Mouse (Mus musculus): ENCODE results near the gene Iqgap1. TPM values are rescaled to one million over a fixed set of nuclear protein-coding genes. Genes with fewer than 3 reads are reported as not detected.

Gene Iqgap1
- polyA plus RNA-seq, 1 experiment from 2014 or later = 40.1 TPM

DNA sequence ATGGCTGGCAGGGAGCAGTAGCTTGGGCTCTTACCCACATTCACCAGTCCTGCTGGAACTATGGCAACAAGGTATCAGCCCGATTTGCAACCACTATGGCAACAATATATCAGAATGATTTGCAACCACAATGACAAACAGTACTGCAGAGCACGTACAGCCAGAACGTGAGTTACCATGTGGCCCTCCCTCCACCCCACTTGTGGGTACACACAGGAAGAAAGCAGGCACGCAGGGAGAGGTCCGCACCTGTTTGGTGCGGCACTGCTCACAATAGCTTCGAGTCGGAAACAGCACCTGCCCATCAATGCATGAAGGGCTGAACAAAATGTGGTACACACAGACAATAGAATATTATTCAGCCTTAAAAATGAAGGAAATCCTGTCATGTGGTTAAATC lies 107.3 kb downstream of the Iqgap1 start:
- H3K4me3 ChIP-seq = no peak overlapping the region
- 0 out of 2 replicates have a peak, but pooled peaks cover 2% of the 10 kb centered on the region for H3K4me1 ChIP-seq
- no peaks in the 10 kb centered on the region for H3K9me3 ChIP-seq (replicated peaks)
- H3K27ac ChIP-seq = no peak overlapping the region
- no peak overlapping the region for H3K9ac ChIP-seq
- H3K36me3 ChIP-seq = peaks cover 53% of the 10 kb centered on the region
- no peak overlapping the region for H3K4me2 ChIP-seq (replicated peaks)
- 88% methylated on average over 8 of the region's 8 CpGs for WGBS
- no peaks in the 10 kb centered on the region for H3K27me3 ChIP-seq
- no peak for ATAC-seq (ENCODE audit: low FRiP score)

DNA sequence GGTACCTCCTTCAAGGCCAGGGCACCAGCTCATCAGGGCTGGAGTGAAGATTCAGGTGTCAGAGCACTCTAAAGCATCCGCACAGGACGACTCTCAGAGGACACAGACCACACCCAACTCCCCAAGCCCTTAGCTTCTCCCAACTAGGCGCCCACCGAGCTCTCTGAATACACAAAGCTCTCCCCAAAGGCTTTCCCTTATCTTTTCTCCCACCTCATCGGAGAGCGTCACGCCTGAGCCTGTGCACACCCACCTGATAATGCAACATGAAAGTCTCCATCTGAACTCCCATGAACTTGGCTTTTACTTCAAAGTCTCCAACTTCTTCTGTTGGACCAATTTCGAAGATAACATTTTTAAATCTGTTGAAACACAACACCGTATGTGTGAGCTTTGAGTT lies 109.0 kb downstream of the Iqgap1 start:
- 87% methylated on average over 9 of the region's 9 CpGs for WGBS
- peaks cover 42% of the 10 kb centered on the region for H3K36me3 ChIP-seq
- H3K4me1 ChIP-seq = 0 out of 2 replicates have a peak, but pooled peaks cover 2% of the 10 kb centered on the region

DNA sequence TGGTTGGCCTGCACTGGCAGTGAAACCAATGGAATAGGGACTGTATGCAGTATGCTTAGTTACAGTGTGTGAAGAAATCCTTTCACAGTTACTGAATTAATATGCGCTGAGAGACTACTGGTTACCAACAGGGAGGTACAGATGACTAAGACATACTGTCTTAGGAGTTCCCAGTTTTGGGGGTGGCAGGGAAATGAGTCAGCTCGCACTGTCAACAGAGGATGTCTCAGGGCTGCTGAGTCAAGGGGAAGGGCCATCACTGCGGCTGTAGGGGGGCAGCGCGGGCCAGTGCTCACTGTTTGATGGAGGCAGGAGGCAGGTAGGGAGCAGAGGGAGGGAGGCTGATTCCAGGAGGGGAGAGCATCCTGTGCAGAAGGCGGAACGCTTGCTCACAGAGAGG lies 110.5 kb downstream of the Iqgap1 start:
- ATAC-seq (ENCODE audit: low FRiP score) = no peak
- peaks cover 38% of the 10 kb centered on the region for H3K36me3 ChIP-seq

More for the DNA sequence above, 109.0 kb downstream of the Iqgap1 start:
- no peak overlapping the region for H3K4me2 ChIP-seq (replicated peaks)
- ATAC-seq (ENCODE audit: low FRiP score) = no peak
- H3K27me3 ChIP-seq = no peaks in the 10 kb centered on the region
- H3K9ac ChIP-seq = no peak overlapping the region
- H3K4me3 ChIP-seq = no peak overlapping the region
- H3K27ac ChIP-seq = no peak overlapping the region
- no peaks in the 10 kb centered on the region for H3K9me3 ChIP-seq (replicated peaks)

DNA sequence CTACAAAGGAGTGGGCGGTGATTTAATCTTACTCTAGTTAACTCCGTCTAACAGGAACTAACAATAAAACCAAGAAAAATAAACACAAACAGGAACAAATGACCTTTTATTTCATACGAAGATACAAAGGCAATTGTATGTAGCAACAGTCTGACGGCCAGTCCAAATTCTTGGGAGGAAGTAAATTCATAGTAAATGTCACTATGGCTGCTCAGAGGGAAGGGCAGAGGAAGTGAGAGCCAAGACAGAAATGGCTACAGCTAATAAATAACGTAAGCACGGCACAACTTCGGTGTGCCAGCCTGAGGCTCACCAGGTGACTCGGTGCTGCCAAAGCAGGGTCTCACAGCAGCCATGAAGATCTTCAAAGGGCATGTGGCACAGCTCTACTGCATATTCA lies 114.3 kb downstream of the Iqgap1 start:
- ATAC-seq (ENCODE audit: low FRiP score) = no peak
- WGBS = 85% methylated on average over 8 of the region's 8 CpGs
- peaks cover 23% of the 10 kb centered on the region for H3K36me3 ChIP-seq
- no peaks in the 10 kb centered on the region for H3K9me3 ChIP-seq (replicated peaks)
- H3K27ac ChIP-seq = no peak overlapping the region
- H3K4me1 ChIP-seq = no peaks in the 10 kb centered on the region
- no peak overlapping the region for H3K4me2 ChIP-seq (replicated peaks)
- no peaks in the 10 kb centered on the region for H3K27me3 ChIP-seq
- H3K9ac ChIP-seq = no peak overlapping the region
- no peak overlapping the region for H3K4me3 ChIP-seq

More for the DNA sequence above, 110.5 kb downstream of the Iqgap1 start:
- H3K27ac ChIP-seq = no peak overlapping the region
- H3K27me3 ChIP-seq = no peaks in the 10 kb centered on the region
- no peak overlapping the region for H3K4me3 ChIP-seq
- no peak overlapping the region for H3K9ac ChIP-seq
- no peaks in the 10 kb centered on the region for H3K9me3 ChIP-seq (replicated peaks)
- 0 out of 2 replicates have a peak, but pooled peaks cover 2% of the 10 kb centered on the region for H3K4me1 ChIP-seq
- no peak overlapping the region for H3K4me2 ChIP-seq (replicated peaks)
- WGBS = 90% methylated on average over 7 of the region's 7 CpGs

GRCm38 (mm10) chr7:80710333-80710732 lies 115.4 kb downstream of the Iqgap1 start:
- H3K4me2 ChIP-seq (replicated peaks) = no peak overlapping the region
- peaks cover 17% of the 10 kb centered on the region for H3K36me3 ChIP-seq
- H3K4me1 ChIP-seq = no peaks in the 10 kb centered on the region
- H3K27me3 ChIP-seq = no peaks in the 10 kb centered on the region
- ATAC-seq (ENCODE audit: low FRiP score) = no peak
- WGBS = 94% methylated on average over 7 of the region's 7 CpGs
- no peak overlapping the region for H3K27ac ChIP-seq
- H3K9me3 ChIP-seq (replicated peaks) = no peaks in the 10 kb centered on the region
- no peak overlapping the region for H3K4me3 ChIP-seq
- no peak overlapping the region for H3K9ac ChIP-seq

DNA sequence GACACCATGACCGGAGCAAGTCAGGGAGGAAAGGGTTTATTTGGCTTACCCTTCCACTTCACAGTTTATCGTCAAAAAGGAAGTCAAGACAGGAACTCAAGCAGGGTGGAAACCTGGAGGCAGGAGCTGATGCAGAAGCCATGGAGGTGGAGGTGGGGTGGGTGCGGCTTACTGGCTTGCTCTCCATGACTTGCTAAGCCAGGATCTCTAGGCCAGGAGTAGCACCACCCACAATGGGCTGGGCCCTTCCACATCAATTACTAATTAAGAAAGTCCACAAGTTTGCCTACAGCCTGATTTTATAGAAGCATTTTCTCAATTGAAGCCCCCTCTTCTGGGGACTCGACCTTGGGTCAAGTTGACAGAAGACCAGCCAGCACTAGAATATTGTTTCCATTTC lies 121.7 kb downstream of the Iqgap1 start:
- no peak overlapping the region for H3K9ac ChIP-seq
- no peak overlapping the region for H3K4me3 ChIP-seq
- ATAC-seq (ENCODE audit: low FRiP score) = no peak
- no peaks in the 10 kb centered on the region for H3K9me3 ChIP-seq (replicated peaks)
- WGBS = 82% methylated on average over 4 of the region's 4 CpGs
- H3K27me3 ChIP-seq = no peaks in the 10 kb centered on the region
- no peaks in the 10 kb centered on the region; the same call in 1 of the 2 replicates for H3K4me1 ChIP-seq
- no peak overlapping the region for H3K27ac ChIP-seq
- no peak overlapping the region for H3K4me2 ChIP-seq (replicated peaks)
- no peaks in the 10 kb centered on the region for H3K36me3 ChIP-seq

GRCm38 (mm10) chr7:80702510-80702909 lies 123.3 kb downstream of the Iqgap1 start:
- no peak overlapping the region for H3K4me3 ChIP-seq
- no peaks in the 10 kb centered on the region for H3K27me3 ChIP-seq
- no peak overlapping the region for H3K27ac ChIP-seq
- 68% methylated on average over 6 of the region's 6 CpGs for WGBS
- H3K36me3 ChIP-seq = no peaks in the 10 kb centered on the region
- H3K9ac ChIP-seq = no peak overlapping the region
- no peaks in the 10 kb centered on the region; the same call in 1 of the 2 replicates for H3K4me1 ChIP-seq
- ATAC-seq (ENCODE audit: low FRiP score) = no peak
- H3K9me3 ChIP-seq (replicated peaks) = no peaks in the 10 kb centered on the region
- H3K4me2 ChIP-seq (replicated peaks) = no peak overlapping the region

GRCm38 (mm10) chr7:80699709-80700108 lies 126.1 kb downstream of the Iqgap1 start:
- Histone ChIP-seq H3K9me3 (replicated peaks) (no peaks in the 10 kb centered on the region), H3K36me3 (no peaks in the 10 kb centered on the region), H3K9ac (no peak overlapping the region), H3K27me3 (no peaks in the 10 kb centered on the region), H3K4me3 (no peak overlapping the region), H3K27ac (no peak overlapping the region), H3K4me2 (replicated peaks) (no peak overlapping the region), H3K4me1 (no peaks in the 10 kb centered on the region; the same call in 1 of the 2 replicates)
- no peak for ATAC-seq (ENCODE audit: low FRiP score)
- 71% methylated on average over 8 of the region's 8 CpGs for WGBS

DNA sequence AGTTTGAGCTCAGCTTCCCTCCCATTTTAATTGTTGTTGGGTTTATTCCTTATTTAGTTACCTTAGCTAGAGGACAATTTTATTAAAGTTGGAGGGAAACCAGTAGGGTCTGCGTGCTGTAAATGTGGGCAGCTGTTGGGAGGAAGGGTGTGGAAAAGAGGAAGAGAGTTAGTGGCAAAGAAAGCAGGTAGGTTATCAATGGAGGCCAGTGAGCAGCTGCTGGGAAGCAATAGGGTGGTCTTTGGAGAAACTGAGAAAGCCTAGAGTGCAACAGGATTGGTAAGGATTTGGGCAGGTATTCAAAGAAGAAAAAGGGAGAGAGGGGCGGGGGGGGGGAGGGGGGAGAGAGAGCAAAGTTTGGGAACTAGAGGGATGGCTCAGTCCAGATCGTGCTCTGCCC lies 126.8 kb downstream of the Iqgap1 start:
- Histone ChIP-seq H3K4me1 (no peaks in the 10 kb centered on the region; the same call in 1 of the 2 replicates), H3K4me2 (replicated peaks) (no peak overlapping the region), H3K9ac (no peak overlapping the region), H3K27ac (no peak overlapping the region), H3K27me3 (no peaks in the 10 kb centered on the region), H3K36me3 (no peaks in the 10 kb centered on the region), H3K4me3 (no peak overlapping the region), H3K9me3 (replicated peaks) (no peaks in the 10 kb centered on the region)
- ATAC-seq (ENCODE audit: low FRiP score) = no peak
- 92% methylated on average over 3 of the region's 3 CpGs for WGBS

- Histone ChIP-seq H3K4me2 (replicated peaks) (no peak overlapping the region), H3K4me1 (no peaks in the 10 kb centered on the region; the same call in 1 of the 2 replicates), H3K9me3 (replicated peaks) (no peaks in the 10 kb centered on the region), H3K36me3 (no peaks in the 10 kb centered on the region), H3K4me3 (no peak overlapping the region), H3K27me3 (no peaks in the 10 kb centered on the region), H3K9ac (no peak overlapping the region), H3K27ac (no peak overlapping the region)
- no peak for ATAC-seq (ENCODE audit: low FRiP score)
- WGBS = 68% methylated on average over 5 of the region's 5 CpGs
Observed at GRCm38 (mm10) chr7:80697859-80698258, 127.9 kb downstream of the Iqgap1 start.

- Histone ChIP-seq H3K9me3 (replicated peaks) (no peaks in the 10 kb centered on the region), H3K9ac (no peak overlapping the region), H3K27me3 (no peaks in the 10 kb centered on the region), H3K27ac (no peak overlapping the region), H3K4me3 (no peak overlapping the region), H3K4me1 (no peaks in the 10 kb centered on the region; the same call in 1 of the 2 replicates), H3K4me2 (replicated peaks) (no peak overlapping the region), H3K36me3 (no peaks in the 10 kb centered on the region)
- 62% methylated on average over 4 of the region's 4 CpGs for WGBS
- no peak for ATAC-seq (ENCODE audit: low FRiP score)
Observed at GRCm38 (mm10) chr7:80696903-80697302, 128.9 kb downstream of the Iqgap1 start.

GRCm38 (mm10) chr7:80696334-80696733 lies 129.4 kb downstream of the Iqgap1 start:
- 49% methylated on average over 1 of the region's 1 CpGs for WGBS
- no peak overlapping the region for H3K4me2 ChIP-seq (replicated peaks)
- no peak overlapping the region for H3K27ac ChIP-seq
- no peaks in the 10 kb centered on the region for H3K9me3 ChIP-seq (replicated peaks)
- ATAC-seq (ENCODE audit: low FRiP score) = no peak
- H3K9ac ChIP-seq = no peak overlapping the region
- no peaks in the 10 kb centered on the region for H3K36me3 ChIP-seq
- H3K4me3 ChIP-seq = no peak overlapping the region
- no peaks in the 10 kb centered on the region; the same call in 1 of the 2 replicates for H3K4me1 ChIP-seq
- H3K27me3 ChIP-seq = no peaks in the 10 kb centered on the region

DNA sequence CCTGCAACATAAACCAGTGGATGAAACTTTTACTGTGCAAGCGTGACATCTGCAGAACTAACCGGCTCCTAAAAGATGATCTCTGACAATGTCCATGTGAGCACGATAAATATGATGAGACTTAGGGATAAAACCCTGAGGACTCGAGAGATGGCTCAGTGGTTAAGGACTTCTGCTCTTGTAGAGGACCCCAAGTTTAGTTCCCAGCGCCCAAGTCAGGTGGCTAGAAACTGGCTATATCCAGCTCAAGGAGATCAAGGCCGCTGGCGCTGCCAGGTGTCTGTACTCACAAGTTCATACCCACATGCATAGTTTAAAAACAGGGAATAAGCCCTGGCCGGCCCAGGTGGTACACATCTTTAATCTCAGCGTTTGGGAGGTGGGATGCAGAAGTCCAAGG lies 133.3 kb downstream of the Iqgap1 start:
- Histone ChIP-seq H3K4me2 (replicated peaks) (no peak overlapping the region), H3K4me1 (peaks cover 9% of the 10 kb centered on the region), H3K9me3 (replicated peaks) (no peaks in the 10 kb centered on the region), H3K9ac (no peak overlapping the region), H3K27me3 (no peaks in the 10 kb centered on the region), H3K36me3 (no peaks in the 10 kb centered on the region), H3K27ac (no peak overlapping the region), H3K4me3 (no peak overlapping the region)
- 88% methylated on average over 9 of the region's 9 CpGs for WGBS
- no peak for ATAC-seq (ENCODE audit: low FRiP score)

Measured in hindbrain, embryonic 12.5 days (tissue).